Mouse (Mus musculus) small intestine, adult 2 months (tissue): ENCODE measurements around the gene Evc. TPM values are rescaled to one million over a fixed set of nuclear protein-coding genes. Genes with fewer than 3 reads are reported as not detected.

ENCODE experiments used
- H3K27ac ChIP-seq: fragments of 200-500 bp; 2 replicates; pipeline ENCODE4 v1.5.1; 2012; ENCODE audit warnings: low read depth, low read length, control low read depth, inconsistent platforms; ENCODE audit not compliant: insufficient read depth
- H3K27me3 ChIP-seq: fragments of 200-500 bp; 2 replicates; pipeline ENCODE4 v1.6.1; 2012; ENCODE audit warnings: mild to moderate bottlenecking, moderate library complexity, low read length, inconsistent platforms; ENCODE audit not compliant: control insufficient read depth, insufficient read depth
- H3K36me3 ChIP-seq: fragments of 200-500 bp; 2 replicates; pipeline ENCODE4 v1.6.1; 2012; ENCODE audit warnings: mild to moderate bottlenecking, low read length, control low read depth, inconsistent platforms; ENCODE audit not compliant: control insufficient read depth, insufficient read depth
- H3K4me1 ChIP-seq: fragments of 200-500 bp; 2 replicates; pipeline ENCODE4 v1.6.1; 2012; ENCODE audit warnings: low read length, inconsistent platforms, mixed read lengths; ENCODE audit not compliant: control insufficient read depth, insufficient read depth, insufficient read length
- H3K4me3 ChIP-seq: fragments of 200-500 bp; 2 replicates; pipeline ENCODE4 v1.5.1; 2012; ENCODE audit warnings: low read depth, mild to moderate bottlenecking, control low read depth, inconsistent platforms, low read length, moderate library complexity
- CTCF ChIP-seq: fragments of 200-500 bp; IDR thresholded peaks from 2 replicates; pipeline ENCODE4 v1.5.1; 2012; ENCODE audit warnings: low read depth, mild to moderate bottlenecking, control low read depth, inconsistent platforms, low read length, moderate library complexity, mixed read lengths; ENCODE audit not compliant: insufficient replicate concordance, insufficient read length; ENCODE audit errors: extremely low read depth
- POLR2A ChIP-seq: fragments of 200-500 bp; IDR thresholded peaks from 2 replicates; pipeline ENCODE4 v1.6.1; 2012; ENCODE audit warnings: low read depth, mild to moderate bottlenecking, control low read depth, inconsistent platforms, low read length, moderate library complexity
- WGBS: fragments of 180-500 bp; shearing (Covaris S2); methylation state at CpG from one replicate; pipeline ENCODE4 v1.1.7; 2018; 5-methylcytosine and 5-hydroxymethylcytosine counted together
- polyA plus RNA-seq: library from polyadenylated mRNA; depleted of rRNA; stranded (reverse); fragments of >200 nt; gene quantifications from 2 replicates; pipeline ENCODE4 v1.2.3, GENCODE M21; 2012

Evc gene
- polyA plus RNA-seq, 1 experiment: 2.3 TPM

DNA sequence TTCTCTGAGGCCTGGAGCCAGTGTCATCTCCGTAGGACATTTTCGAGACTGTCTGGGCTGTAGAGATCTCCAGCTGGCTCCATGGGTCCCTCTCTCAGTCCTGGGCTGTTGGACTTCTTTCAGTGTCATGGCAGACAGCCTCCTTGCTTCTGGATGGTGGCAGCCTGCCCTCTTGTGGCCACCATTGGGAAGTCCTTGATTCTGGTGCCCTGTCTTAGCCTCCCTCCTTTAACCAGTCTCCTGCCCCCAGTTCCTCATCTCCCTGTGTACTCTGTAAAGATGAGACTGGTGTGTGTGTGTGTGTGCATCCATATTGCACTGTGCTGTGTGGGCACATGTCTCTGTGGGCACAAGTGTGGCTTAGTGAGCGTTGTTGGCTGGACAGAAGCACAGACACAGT is 48.3 kb downstream of the Evc start:
- Histone ChIP-seq H3K27ac (no peak overlapping the region), H3K36me3 (no peaks in the 10 kb centered on the region), H3K4me3 (no peak overlapping the region), H3K27me3 (no peaks in the 10 kb centered on the region), H3K4me1 (no peaks in the 10 kb centered on the region)
- TF ChIP-seq CTCF (peak; percentile 46; the same call in 1 of the 2 replicates), POLR2A (no peak)
- 67% methylated on average over 3 of the region's 3 CpGs for WGBS

DNA sequence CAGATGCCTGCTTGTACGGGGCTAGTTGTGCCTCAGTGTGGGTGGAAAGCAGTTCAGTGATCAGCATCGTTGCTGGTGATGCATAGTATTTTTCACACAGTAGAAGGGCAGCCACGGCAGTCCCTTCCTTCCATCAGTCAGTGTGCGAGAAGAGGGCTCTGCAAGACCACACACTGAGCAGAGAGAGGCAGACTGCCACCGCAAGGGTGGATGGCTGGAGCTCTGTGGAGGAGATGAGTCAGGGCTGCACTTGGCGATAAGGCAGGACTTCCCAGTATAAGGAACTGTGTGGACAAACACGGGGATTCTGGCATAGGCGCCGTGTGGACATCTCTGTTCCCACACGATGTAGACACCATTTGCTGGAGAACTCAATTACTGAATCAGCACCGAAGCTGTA is 55.7 kb downstream of the Evc start:
- 84% methylated on average over 11 of the region's 11 CpGs for WGBS
- no peak overlapping the region for H3K27ac ChIP-seq
- no peaks in the 10 kb centered on the region for H3K4me1 ChIP-seq
- no peaks in the 10 kb centered on the region for H3K27me3 ChIP-seq
- H3K4me3 ChIP-seq: no peak overlapping the region
- H3K36me3 ChIP-seq: no peaks in the 10 kb centered on the region
- TF ChIP-seq CTCF (no peak), POLR2A (no peak)

DNA sequence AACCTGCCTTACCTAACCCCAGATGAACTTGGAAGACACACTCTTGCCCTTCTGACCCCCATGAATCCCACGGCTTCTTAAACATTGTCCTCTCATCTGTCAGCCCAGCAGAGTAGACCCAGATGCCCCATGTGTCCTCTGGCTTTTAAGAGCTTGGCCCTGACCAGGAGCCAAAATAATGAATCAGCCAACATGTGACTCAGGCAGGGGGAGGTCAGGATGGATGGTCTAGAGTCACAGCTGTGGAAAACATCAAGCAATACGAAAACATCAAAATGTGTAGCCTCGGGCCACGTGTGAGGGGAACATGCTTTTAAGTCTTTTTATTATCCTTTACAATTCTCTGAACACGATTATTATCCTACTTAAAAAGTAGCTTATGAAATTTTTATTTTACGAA is 72.9 kb downstream of the Evc start:
- no peaks in the 10 kb centered on the region for H3K4me1 ChIP-seq
- no peak overlapping the region for H3K27ac ChIP-seq
- 69% methylated on average over 6 of the region's 6 CpGs for WGBS
- no peaks in the 10 kb centered on the region for H3K36me3 ChIP-seq
- H3K4me3 ChIP-seq: no peak overlapping the region
- TF ChIP-seq POLR2A (no peak), CTCF (no peak)
- H3K27me3 ChIP-seq: no peaks in the 10 kb centered on the region

DNA sequence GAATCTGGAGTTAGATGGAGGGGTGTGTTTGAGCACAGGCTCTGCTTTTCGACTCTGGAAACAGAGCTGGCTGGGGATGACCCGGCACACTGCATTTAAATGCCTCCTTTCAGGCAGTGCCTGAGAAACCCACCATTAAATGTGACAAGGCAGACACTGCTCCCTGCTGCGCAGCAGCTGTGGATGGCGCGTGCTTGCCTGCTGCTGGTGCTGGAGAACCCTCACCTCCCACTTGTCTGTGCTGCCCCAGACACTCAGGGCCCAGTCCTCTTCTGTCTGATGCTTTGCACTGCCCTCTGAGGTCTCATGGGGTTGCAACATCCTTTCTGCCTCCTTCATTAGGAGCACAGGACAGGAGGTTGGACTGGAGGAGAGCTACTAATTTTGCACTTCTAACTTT is 75.0 kb downstream of the Evc start:
- Histone ChIP-seq H3K4me3 (no peak overlapping the region), H3K27me3 (no peaks in the 10 kb centered on the region), H3K27ac (no peak overlapping the region), H3K36me3 (no peaks in the 10 kb centered on the region), H3K4me1 (no peaks in the 10 kb centered on the region)
- WGBS: 72% methylated on average over 5 of the region's 5 CpGs
- TF ChIP-seq POLR2A: no peak
- no peak for TF ChIP-seq CTCF

DNA sequence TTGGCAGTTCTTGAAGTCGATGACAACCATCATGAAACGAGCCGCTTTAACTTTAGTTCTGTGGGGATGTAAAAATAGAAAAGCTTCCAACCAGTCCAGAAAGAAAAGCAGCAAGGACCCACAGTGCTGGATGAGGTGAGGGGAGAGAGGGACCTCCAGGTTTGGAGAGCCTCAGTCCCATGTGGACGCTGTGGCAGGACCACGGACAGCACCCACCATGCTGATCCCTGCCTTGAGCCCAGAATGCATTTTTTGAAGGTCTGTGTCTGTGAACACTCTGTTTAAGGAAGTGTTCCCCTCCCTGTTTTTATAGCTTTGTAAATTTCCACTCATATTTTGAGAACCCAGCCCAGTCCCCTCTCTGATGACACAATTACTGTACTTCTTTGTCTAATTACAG is 79.5 kb downstream of the Evc start:
- WGBS: 41% methylated on average over 5 of the region's 5 CpGs
- Histone ChIP-seq H3K27ac (no peak overlapping the region), H3K36me3 (no peaks in the 10 kb centered on the region), H3K27me3 (no peaks in the 10 kb centered on the region), H3K4me3 (no peak overlapping the region), H3K4me1 (no peaks in the 10 kb centered on the region)
- TF ChIP-seq CTCF: no peak
- TF ChIP-seq POLR2A: no peak

DNA sequence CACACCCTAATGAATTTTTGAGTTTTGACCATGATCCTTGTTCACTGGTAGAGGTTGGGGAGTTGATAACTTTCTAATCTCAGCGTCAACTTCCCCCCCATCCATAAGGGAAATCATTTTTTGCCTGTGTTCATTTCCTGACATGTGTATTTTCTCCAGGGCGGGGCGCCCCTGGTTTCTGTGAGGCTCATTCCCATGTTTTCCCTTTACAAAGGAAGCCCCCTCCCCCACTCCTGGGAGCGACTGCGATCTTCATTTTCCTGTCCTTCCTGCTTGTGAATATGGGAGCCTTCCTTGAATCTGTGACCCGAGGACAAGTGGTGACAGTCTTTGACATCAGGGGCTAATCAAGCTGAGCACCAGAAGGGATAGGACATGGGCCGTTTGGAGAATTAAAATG is 79.9 kb downstream of the Evc start:
- Histone ChIP-seq H3K4me3 (no peak overlapping the region), H3K27ac (no peak overlapping the region), H3K36me3 (no peaks in the 10 kb centered on the region), H3K4me1 (no peaks in the 10 kb centered on the region), H3K27me3 (no peaks in the 10 kb centered on the region)
- TF ChIP-seq POLR2A (no peak), CTCF (no peak)
- 60% methylated on average over 7 of the region's 7 CpGs for WGBS

DNA sequence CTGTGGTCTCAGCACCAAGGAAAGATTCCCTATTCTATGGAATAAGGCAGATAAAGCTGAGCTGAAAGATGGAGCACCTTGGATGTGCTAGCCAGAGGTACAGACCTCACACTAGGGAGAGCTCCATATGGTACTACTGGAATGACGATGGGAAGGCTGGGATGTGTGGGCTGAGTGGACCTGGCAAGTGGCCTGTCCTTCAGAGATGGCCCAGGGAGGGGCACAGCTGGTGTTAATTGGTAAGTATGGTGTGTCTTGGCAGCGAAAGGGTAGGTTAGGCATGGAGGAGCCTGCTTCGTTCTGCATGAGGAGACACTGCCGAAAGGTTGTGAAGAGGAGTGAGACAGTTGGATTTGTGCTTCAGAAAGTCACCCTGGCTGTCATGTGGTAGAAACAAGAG is 82.2 kb downstream of the Evc start:
- no peaks in the 10 kb centered on the region for H3K27me3 ChIP-seq
- 85% methylated on average over 4 of the region's 4 CpGs for WGBS
- H3K4me3 ChIP-seq: no peak overlapping the region
- H3K27ac ChIP-seq: no peak overlapping the region
- TF ChIP-seq CTCF (no peak), POLR2A (no peak)
- H3K36me3 ChIP-seq: no peaks in the 10 kb centered on the region
- H3K4me1 ChIP-seq: no peaks in the 10 kb centered on the region
